Mouse (Mus musculus) MEL (cell line): ENCODE data around the gene Vamp8. TPM values are rescaled to one million over a fixed set of nuclear protein-coding genes. Genes with fewer than 3 reads are reported as not detected.
A peak's percentile ranks its signal among the peaks of the same experiment; 100 is the strongest.

Experiments
- DNase-seq: peaks from one replicate; pipeline ENCODE4 v3.0.0; 2011; ENCODE audit warnings: low read depth, low spot score
- H3K27ac ChIP-seq: 2 replicates; pipeline ENCODE4 v1.5.1; 2012; ENCODE audit warnings: low read depth, mild to moderate bottlenecking, control low read depth, low read length, moderate library complexity; ENCODE audit not compliant: control insufficient read depth
- H3K27me3 ChIP-seq, 2 experiments: fragments of 150-350 bp in 1 of 2; sonication (generic) in 1 of 2; 2 replicates each; pipeline ENCODE4 v1.6.1; 2012; ENCODE audit warnings: low read length in 2 of 2, mild to moderate bottlenecking in 2 of 2, improper control_type of control experiment in 1 of 2, moderate library complexity in 1 of 2; ENCODE audit not compliant: insufficient read depth in 2 of 2, control insufficient read depth in 1 of 2
- H3K36me3 ChIP-seq, 2 experiments: 2 replicates each; pipeline ENCODE4 v1.6.1; 2012 to 2014; ENCODE audit warnings: low read length in 2 of 2, improper control_type of control experiment in 1 of 2, inconsistent platforms in 1 of 2, mild to moderate bottlenecking in 1 of 2; ENCODE audit not compliant: insufficient read depth in 2 of 2, control insufficient read depth in 1 of 2
- H3K4me1 ChIP-seq, 2 experiments: fragments of 150-350 bp in 1 of 2; sonication (generic) in 1 of 2; 2 replicates each; pipeline ENCODE4 v1.6.1; 2012; ENCODE audit warnings: low read length in 2 of 2, improper control_type of control experiment in 1 of 2, mild to moderate bottlenecking in 1 of 2; ENCODE audit not compliant: insufficient read depth in 2 of 2, control insufficient read depth in 1 of 2
- H3K4me3 ChIP-seq, 2 experiments: fragments of 150-350 bp in 1 of 2; sonication (generic) in 1 of 2; 2 replicates each; pipeline ENCODE4 v1.5.1; 2012; ENCODE audit warnings: low read depth in 2 of 2, low read length in 2 of 2, mild to moderate bottlenecking in 2 of 2, moderate library complexity in 2 of 2, control low read depth in 1 of 2, improper control_type of control experiment in 1 of 2; ENCODE audit not compliant: control insufficient read depth in 1 of 2, insufficient read depth in 1 of 2
- H3K79me2 ChIP-seq: 2 replicates; pipeline ENCODE4 v1.6.1; 2012; ENCODE audit warnings: mild to moderate bottlenecking, low read length, moderate library complexity; ENCODE audit not compliant: control insufficient read depth, poor library complexity, insufficient read depth
- H3K9ac ChIP-seq: 2 replicates; pipeline ENCODE4 v1.6.1; 2012; ENCODE audit warnings: low read depth, mild to moderate bottlenecking, control low read depth, low read length, moderate library complexity; ENCODE audit not compliant: control insufficient read depth, poor library complexity, severe bottlenecking
- H3K9me3 ChIP-seq: fragments of 150-350 bp; sonication (generic); replicated peaks from 2 replicates; pipeline ENCODE4 v1.6.1; 2012; ENCODE audit warnings: mild to moderate bottlenecking, low read length, improper control_type of control experiment, moderate library complexity; ENCODE audit not compliant: insufficient read depth
- BHLHE40 ChIP-seq: IDR thresholded peaks from 2 replicates; pipeline ENCODE4 v1.6.1; 2012; ENCODE audit warnings: low read depth, mild to moderate bottlenecking, inconsistent platforms, low read length, improper control_type of control experiment, borderline replicate concordance
- CHD2 ChIP-seq: IDR thresholded peaks from 2 replicates; pipeline ENCODE4 v1.6.1; 2011; ENCODE audit warnings: low read length, improper control_type of control experiment
- CTCF ChIP-seq, 3 experiments: IDR thresholded peaks in 2 of 3; conservative IDR thresholded peaks in 1 of 3; 2 replicates each; pipeline ENCODE4 v1.5.1; 2011 to 2012; ENCODE audit warnings: low read length in 3 of 3, low read depth in 2 of 3, mild to moderate bottlenecking in 2 of 3, improper control_type of control experiment in 1 of 3, inconsistent platforms in 1 of 3, mixed read lengths in 1 of 3, moderate library complexity in 1 of 3; ENCODE audit not compliant: control insufficient read depth in 1 of 3, insufficient read depth in 1 of 3, poor library complexity in 1 of 3, severe bottlenecking in 1 of 3
- E2F4 ChIP-seq: IDR thresholded peaks from 2 replicates; pipeline ENCODE4 v1.6.1; 2011; ENCODE audit warnings: low read depth, low read length, improper control_type of control experiment, borderline replicate concordance
- EP300 ChIP-seq, 2 experiments: IDR thresholded peaks; 2 replicates each; pipeline ENCODE4 v1.6.1; 2011; ENCODE audit warnings: improper control_type of control experiment in 2 of 2, low read length in 2 of 2, low read depth in 1 of 2, mild to moderate bottlenecking in 1 of 2
- ETS1 ChIP-seq: IDR thresholded peaks from 2 replicates; pipeline ENCODE4 v1.6.1; 2012; ENCODE audit warnings: low read depth, mild to moderate bottlenecking, inconsistent platforms, low read length, improper control_type of control experiment, moderate library complexity
- GABPA ChIP-seq: IDR thresholded peaks from 2 replicates; pipeline ENCODE4 v1.6.1; 2012; ENCODE audit warnings: low read depth, mild to moderate bottlenecking, inconsistent platforms, low read length, improper control_type of control experiment, moderate library complexity
- GATA1 ChIP-seq: IDR thresholded peaks from 2 replicates; pipeline ENCODE4 v1.6.1; 2011; ENCODE audit warnings: low read depth, low read length, improper control_type of control experiment
- HCFC1 ChIP-seq: IDR thresholded peaks from 2 replicates; pipeline ENCODE4 v1.6.1; 2012; ENCODE audit warnings: low read depth, mild to moderate bottlenecking, inconsistent platforms, low read length, improper control_type of control experiment, moderate library complexity
- JUND ChIP-seq: IDR thresholded peaks from 2 replicates; pipeline ENCODE4 v1.6.1; 2011; ENCODE audit warnings: low read depth, mild to moderate bottlenecking, improper control_type of control experiment, low read length
- KAT2A ChIP-seq: conservative IDR thresholded peaks from 2 replicates; pipeline ENCODE4 v1.6.1; 2012; ENCODE audit warnings: low read depth, low read length, improper control_type of control experiment, inconsistent platforms
- MAFK ChIP-seq: IDR thresholded peaks from 2 replicates; pipeline ENCODE4 v1.6.1; 2011; ENCODE audit warnings: low read depth, mild to moderate bottlenecking, low read length, improper control_type of control experiment, borderline replicate concordance
- MAZ ChIP-seq: IDR thresholded peaks from 2 replicates; pipeline ENCODE4 v1.6.1; 2012; ENCODE audit warnings: low read depth, mild to moderate bottlenecking, inconsistent platforms, low read length, improper control_type of control experiment
- MEF2A ChIP-seq: IDR thresholded peaks from 2 replicates; pipeline ENCODE4 v1.6.1; 2014; ENCODE audit warnings: low read depth, mild to moderate bottlenecking, inconsistent platforms, low read length, improper control_type of control experiment; ENCODE audit not compliant: poor library complexity, insufficient replicate concordance, severe bottlenecking; ENCODE audit errors: extremely low read depth
- MXI1 ChIP-seq: IDR thresholded peaks from 2 replicates; pipeline ENCODE4 v1.6.1; 2011; ENCODE audit warnings: mild to moderate bottlenecking, low read depth, low read length, improper control_type of control experiment
- MYB ChIP-seq: IDR thresholded peaks from 2 replicates; pipeline ENCODE4 v1.6.1; 2011; ENCODE audit warnings: mild to moderate bottlenecking, low read depth, low read length, improper control_type of control experiment
- MYC ChIP-seq: IDR thresholded peaks from 2 replicates; pipeline ENCODE4 v1.6.1; 2011; ENCODE audit warnings: low read depth, mild to moderate bottlenecking, low read length, improper control_type of control experiment, moderate library complexity
- NELFE ChIP-seq: IDR thresholded peaks from 2 replicates; pipeline ENCODE4 v1.6.1; 2011; ENCODE audit warnings: low read depth, low read length, improper control_type of control experiment
- NRF1 ChIP-seq: IDR thresholded peaks from 2 replicates; pipeline ENCODE4 v1.6.1; 2014; ENCODE audit warnings: low read depth, mild to moderate bottlenecking, inconsistent platforms, low read length, improper control_type of control experiment, moderate library complexity; ENCODE audit not compliant: poor library complexity, insufficient read depth, severe bottlenecking
- POLR2A ChIP-seq, 2 experiments: IDR thresholded peaks; 2 replicates each; pipeline ENCODE4 v1.6.1; 2011 to 2012; ENCODE audit warnings: low read length in 2 of 2, mild to moderate bottlenecking in 2 of 2, control low read depth in 1 of 2, improper control_type of control experiment in 1 of 2, low read depth in 1 of 2, moderate library complexity in 1 of 2; ENCODE audit not compliant: control insufficient read depth in 1 of 2, insufficient read depth in 1 of 2, poor library complexity in 1 of 2
- POLR2AphosphoS2 ChIP-seq: IDR thresholded peaks from 2 replicates; pipeline ENCODE4 v1.6.1; 2011; ENCODE audit warnings: low read length, improper control_type of control experiment
- POLR2AphosphoS5 ChIP-seq: IDR thresholded peaks from 2 replicates; pipeline ENCODE4 v1.6.1; 2012; ENCODE audit warnings: low read depth, borderline replicate concordance, mild to moderate bottlenecking, inconsistent platforms, low read length, moderate library complexity, mixed read lengths
- RAD21 ChIP-seq: IDR thresholded peaks from 2 replicates; pipeline ENCODE4 v1.6.1; 2011; ENCODE audit warnings: mild to moderate bottlenecking, low read depth, low read length, improper control_type of control experiment
- RCOR1 ChIP-seq: IDR thresholded peaks from 2 replicates; pipeline ENCODE4 v1.6.1; 2012; ENCODE audit warnings: low read depth, mild to moderate bottlenecking, inconsistent platforms, low read length, improper control_type of control experiment
- SMC3 ChIP-seq: IDR thresholded peaks from 2 replicates; pipeline ENCODE4 v1.6.1; 2011; ENCODE audit warnings: low read depth, low read length, improper control_type of control experiment
- TAL1 ChIP-seq: IDR thresholded peaks from 2 replicates; pipeline ENCODE4 v1.6.1; 2012; ENCODE audit warnings: mild to moderate bottlenecking, inconsistent platforms, low read length, moderate library complexity, mixed read lengths
- TBP ChIP-seq: IDR thresholded peaks from 2 replicates; pipeline ENCODE4 v1.8.0; 2011; ENCODE audit warnings: low read depth, low read length, improper control_type of control experiment
- TCF12 ChIP-seq: IDR thresholded peaks from 2 replicates; pipeline ENCODE4 v1.6.1; 2014; ENCODE audit warnings: low read depth, mild to moderate bottlenecking, inconsistent platforms, low read length, improper control_type of control experiment, moderate library complexity
- UBTF ChIP-seq: IDR thresholded peaks from 2 replicates; pipeline ENCODE4 v1.6.1; 2012; ENCODE audit warnings: low read depth, mild to moderate bottlenecking, inconsistent platforms, low read length, improper control_type of control experiment, moderate library complexity, borderline replicate concordance; ENCODE audit not compliant: insufficient read depth
- USF1 ChIP-seq: IDR thresholded peaks from 2 replicates; pipeline ENCODE4 v1.6.1; 2014; ENCODE audit warnings: low read depth, mild to moderate bottlenecking, inconsistent platforms, low read length, improper control_type of control experiment, moderate library complexity
- USF2 ChIP-seq, 2 experiments: IDR thresholded peaks; 2 replicates each; pipeline ENCODE4 v1.6.1; 2011 to 2012; ENCODE audit warnings: improper control_type of control experiment in 2 of 2, low read length in 2 of 2, borderline replicate concordance in 1 of 2, inconsistent platforms in 1 of 2, low read depth in 1 of 2, mild to moderate bottlenecking in 1 of 2; ENCODE audit not compliant: insufficient read depth in 1 of 2
- ZC3H11A ChIP-seq: IDR thresholded peaks from 2 replicates; pipeline ENCODE4 v1.6.1; 2012; ENCODE audit warnings: low read depth, mild to moderate bottlenecking, inconsistent platforms, low read length, improper control_type of control experiment
- ZKSCAN1 ChIP-seq: IDR thresholded peaks from 2 replicates; pipeline ENCODE4 v1.6.1; 2012; ENCODE audit warnings: low read depth, mild to moderate bottlenecking, inconsistent platforms, low read length, improper control_type of control experiment, moderate library complexity
- ZMIZ1 ChIP-seq: IDR thresholded peaks from 2 replicates; pipeline ENCODE4 v1.6.1; 2012; ENCODE audit warnings: low read depth, mild to moderate bottlenecking, inconsistent platforms, low read length, improper control_type of control experiment, moderate library complexity
- ZNF384 ChIP-seq: IDR thresholded peaks from 2 replicates; pipeline ENCODE4 v1.6.1; 2012; ENCODE audit warnings: low read depth, mild to moderate bottlenecking, inconsistent platforms, low read length, improper control_type of control experiment
- polyA plus RNA-seq, 2 experiments: library from polyadenylated mRNA; stranded (reverse) in 1 of 2; unstranded in 1 of 2; fragments of >175 nt in 1 of 2; fragments of >200 nt in 1 of 2; gene quantifications; 2 replicates each; pipeline versions ENCODE4 v1.2.1 to v1.2.4; 2012; ENCODE audit warnings: low replicate concordance in 2 of 2, low read depth in 1 of 2; ENCODE audit not compliant: insufficient read length in 2 of 2, insufficient read depth in 1 of 2, missing spikeins in 1 of 2
- total RNA-seq: library from RNA; depleted of rRNA; stranded (reverse); fragments of 300-350 nt; gene quantifications from 2 replicates; pipeline ENCODE4 v1.2.3, GENCODE M21; 2012

The Vamp8 gene
- total and polyA plus RNA-seq, 3 experiments = 164 to 179 TPM; not detected in 1

DNA sequence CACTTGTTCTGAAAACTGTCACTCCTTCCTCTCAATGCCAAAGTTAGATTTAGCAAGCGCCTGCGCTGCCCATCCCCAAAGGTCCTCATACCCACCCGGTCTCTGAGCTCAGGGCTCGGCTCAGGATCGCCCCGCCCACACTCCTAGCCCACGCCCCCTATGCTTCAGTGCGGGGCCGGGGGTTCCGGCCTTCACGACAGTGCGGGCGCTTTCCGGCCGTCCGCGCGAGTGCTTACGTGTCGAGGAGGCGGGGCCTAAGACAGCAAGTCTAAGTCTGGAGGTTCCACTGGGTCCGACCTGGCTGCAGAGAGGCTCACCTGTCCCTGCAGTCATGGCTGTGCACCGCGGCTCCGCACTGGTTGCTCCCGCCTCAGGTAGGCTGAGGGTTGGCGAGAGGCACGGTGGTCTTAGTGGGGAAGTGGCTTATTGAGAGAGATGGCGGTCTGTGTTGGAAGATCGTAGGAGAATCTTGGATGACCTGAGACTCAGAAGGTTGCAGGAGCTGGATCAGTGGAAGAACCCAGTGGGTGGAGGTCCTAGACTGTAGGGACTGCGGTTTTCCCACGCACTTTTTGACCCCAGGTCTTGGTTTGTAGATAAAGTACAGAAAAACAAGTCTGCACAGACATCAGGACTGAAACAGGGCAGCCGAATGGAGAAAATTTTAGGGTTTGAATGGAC, 23.7 kb upstream of the Vamp8 start, which contains the start of gene Ggcx:
TSS of gene Ggcx (plus strand) at position 233 of the 681 bp plus-strand sequence.
- Histone ChIP-seq H3K4me1 (peaks cover 2 to 5% of the 10 kb centered on the region in 2 experiments; a peak in 3 of 4 replicates), H3K9me3 (no peaks in the 10 kb centered on the region), H3K27ac (peak within 1 kb of the TSS; percentile 13), H3K79me2 (peaks cover 12% of the 10 kb centered on the region), H3K36me3 (peaks cover 0 to 7% of the 10 kb centered on the region in 2 experiments; a peak in 2 of 4 replicates), H3K4me3 (peak within 1 kb of the TSS; percentile 85 to 100), H3K27me3 (no peaks in the 10 kb centered on the region), H3K9ac (peak within 1 kb of the TSS; percentile 83)
- peak; percentile 96 for DNase-seq
- TF ChIP-seq ETS1 (peak; percentile 26; the same call in 1 of the 2 replicates), ZNF384 (no peak), USF1 (0 out of 2 replicates have a peak, but pooled peaks have one; percentile 26), KAT2A (peak; percentile 68; the same call in 1 of the 2 replicates), CTCF (IDR thresholded peaks at IDR 0.05 in 2 of 3, conservative IDR thresholded peaks at IDR 0.05 in 1 of 3; ENCODE audit: control insufficient read depth in 1 of 3, insufficient read depth in 1 of 3, low read depth in 2 of 3, low read length in 3 of 3, poor library complexity in 1 of 3, severe bottlenecking in 1 of 3) (no peak), ZMIZ1 (peak; percentile 56; the same call in 1 of the 2 replicates), GABPA (no peak), MYC (0 out of 2 replicates have a peak, but pooled peaks have one; percentile 11), MXI1 (peak; percentile 36; the same call in 1 of the 2 replicates), USF2 (IDR thresholded peaks at IDR 0.05; ENCODE audit: borderline replicate concordance in 1 of 2, insufficient read depth in 1 of 2, low read depth in 1 of 2, low read length in 2 of 2) (no peak), HCFC1 (peak; percentile 86), TBP (0 out of 2 replicates have a peak, but pooled peaks have one; percentile 67), MAFK (no peak), JUND (no peak), BHLHE40 (no peak), GATA1 (no peak), RAD21 (no peak), POLR2A (IDR thresholded peaks at IDR 0.05; ENCODE audit: control insufficient read depth in 1 of 2, insufficient read depth in 1 of 2, low read depth in 1 of 2, low read length in 2 of 2, poor library complexity in 1 of 2) (peak; percentile 75 to 85), ZC3H11A (no peak), NELFE (peak; percentile 77), TAL1 (no peak), POLR2AphosphoS5 (no peak), NRF1 (peak; percentile 36; the same call in 1 of the 2 replicates), POLR2AphosphoS2 (peak; percentile 84), CHD2 (no peak), TCF12 (no peak), MEF2A (no peak), SMC3 (peak; percentile 1; the same call in 1 of the 2 replicates), E2F4 (no peak), ZKSCAN1 (no peak), UBTF (no peak), MYB (no peak), MAZ (peak; percentile 87), EP300 (IDR thresholded peaks at IDR 0.05; ENCODE audit: low read depth in 1 of 2, low read length in 2 of 2) (peak in 1 of 2 experiments; percentile 29; a peak in 1 of 4 replicates), RCOR1 (0 out of 2 replicates have a peak, but pooled peaks have one; percentile 15)
